Mouse (Mus musculus): ENCODE data around the gene Pnliprp1.

Gene Pnliprp1

GRCm38 (mm10) chr19:58781566-58781965, 52.9 kb downstream of the Pnliprp1 start:
- DNase-seq (ENCODE audit: low spot score): no peak

DNA sequence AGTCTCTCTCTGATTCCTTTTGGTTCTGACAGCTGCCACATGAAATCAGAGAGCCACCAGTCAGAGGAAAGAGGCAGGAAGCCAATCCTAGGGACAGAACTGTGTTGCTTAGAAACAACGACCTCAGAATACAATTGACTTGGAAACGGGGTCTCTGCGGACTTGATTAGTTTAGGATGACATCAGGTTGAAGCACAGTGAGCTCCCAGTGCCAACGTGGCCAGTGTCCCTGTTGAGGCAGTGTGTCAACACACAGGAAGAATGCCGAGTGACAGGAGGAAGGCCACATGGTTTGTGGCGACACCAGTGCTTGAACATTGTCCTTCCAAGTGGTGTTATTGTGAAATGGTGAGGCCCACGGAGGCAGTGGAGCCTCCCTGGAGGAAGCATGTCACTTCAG, 55.3 kb downstream of the Pnliprp1 start:
- no peak for DNase-seq (ENCODE audit: low spot score)

GRCm38 (mm10) chr19:58789194-58789593, 60.5 kb downstream of the Pnliprp1 start:
- DNase-seq (ENCODE audit: low spot score): no peak

All from layer of hippocampus, adult 11-12 months (tissue).